Mouse (Mus musculus) forebrain, embryonic 15.5 days (tissue): ENCODE measurements around the gene Klk9. TPM values are rescaled to one million over a fixed set of nuclear protein-coding genes. Genes with fewer than 3 reads are reported as not detected.

Source experiments
- ATAC-seq: fragments of 200-750 bp; cut with Nextera tagmentation; replicated peaks from 2 replicates; pipeline ENCODE4 v1.8.0; 2017; ENCODE audit warnings: mild to moderate bottlenecking, moderate TSS enrichment, moderate library complexity
- H3K27ac ChIP-seq: fragments of 300-500 bp; sonication (generic); replicated peaks from 2 replicates; pipeline ENCODE4 v1.5.1; 2015; ENCODE audit warnings: mild to moderate bottlenecking, inconsistent platforms
- H3K27me3 ChIP-seq: fragments of 300-500 bp; sonication (generic); 2 replicates; pipeline ENCODE4 v1.6.1; 2015; ENCODE audit warnings: inconsistent platforms
- H3K36me3 ChIP-seq: fragments of 300-500 bp; sonication (generic); 2 replicates; pipeline ENCODE4 v1.6.1; 2015; ENCODE audit warnings: mild to moderate bottlenecking, inconsistent platforms
- H3K4me1 ChIP-seq: fragments of 300-500 bp; sonication (generic); 2 replicates; pipeline ENCODE4 v1.6.1; 2015; ENCODE audit warnings: inconsistent platforms
- H3K4me2 ChIP-seq: fragments of 300-500 bp; sonication (generic); replicated peaks from 2 replicates; pipeline ENCODE4 v1.6.1; 2015; ENCODE audit warnings: mild to moderate bottlenecking, inconsistent platforms
- H3K4me3 ChIP-seq: fragments of 300-500 bp; sonication (generic); 2 replicates; pipeline ENCODE4 v1.5.1; 2015; ENCODE audit warnings: mild to moderate bottlenecking, inconsistent platforms
- H3K9ac ChIP-seq: fragments of 300-500 bp; sonication (generic); replicated peaks from 2 replicates; pipeline ENCODE4 v1.6.1; 2015; ENCODE audit warnings: mild to moderate bottlenecking, inconsistent platforms
- H3K9me3 ChIP-seq: fragments of 300-500 bp; sonication (generic); 2 replicates; pipeline ENCODE4 v1.6.1; 2016; ENCODE audit warnings: inconsistent platforms
- WGBS: fragments of 180-500 bp; shearing (Covaris S2); methylation state at CpG from one replicate; pipeline ENCODE4 v1.1.7; 2015; ENCODE audit warnings: mixed read lengths; 5-methylcytosine and 5-hydroxymethylcytosine counted together
- polyA plus RNA-seq: library from polyadenylated mRNA; unstranded; fragments of >200 nt; fragmentation: Nextera tagmentation; extraction: Ambion mirVana; gene quantifications from 2 replicates; pipeline ENCODE4 v1.2.1, GENCODE M21; 2015

Klk9 gene
- polyA plus RNA-seq, 1 experiment from 2014 or later: not detected

GRCm38 (mm10) chr7:43797844-43798462 is 6.3 kb downstream of the Klk9 start:
- Histone ChIP-seq H3K36me3 (no peaks in the 10 kb centered on the region), H3K4me2 (peak overlapping the region; percentile 80), H3K4me1 (peaks cover 20% of the 10 kb centered on the region), H3K27me3 (peaks cover 32% of the 10 kb centered on the region), H3K9me3 (no peaks in the 10 kb centered on the region), H3K9ac (peak overlapping the region; percentile 55), H3K27ac (no peak overlapping the region), H3K4me3 (peak overlapping the region; percentile 52)
- peak; percentile 57 for ATAC-seq
- WGBS: 36% methylated on average over 13 of the region's 13 CpGs

- Histone ChIP-seq H3K4me3 (no peak overlapping the region), H3K9ac (no peak overlapping the region), H3K27me3 (peaks cover 27% of the 10 kb centered on the region), H3K27ac (no peak overlapping the region), H3K4me1 (peaks cover 20% of the 10 kb centered on the region), H3K4me2 (no peak overlapping the region), H3K36me3 (no peaks in the 10 kb centered on the region), H3K9me3 (no peaks in the 10 kb centered on the region)
- ATAC-seq: no peak
- 75% methylated on average over 7 of the region's 7 CpGs for WGBS
Observed at GRCm38 (mm10) chr7:43799876-43800275, 8.2 kb downstream of the Klk9 start.

GRCm38 (mm10) chr7:43810994-43811393 is 19.3 kb downstream of the Klk9 start, which contains the start of gene Klk7:
Klk7 (plus strand) TSS chr7:43811294.
- Histone ChIP-seq H3K9ac (no peak within 1 kb of the TSS), H3K4me1 (no peaks in the 10 kb centered on the region), H3K4me3 (no peak within 1 kb of the TSS), H3K4me2 (no peak within 1 kb of the TSS), H3K27ac (no peak within 1 kb of the TSS), H3K36me3 (no peaks in the 10 kb centered on the region), H3K9me3 (no peaks in the 10 kb centered on the region), H3K27me3 (no peaks in the 10 kb centered on the region)
- WGBS: 55% methylated on average over 5 of the region's 5 CpGs
- ATAC-seq: no peak

- H3K27ac ChIP-seq: no peak overlapping the region
- WGBS: 84% methylated on average over 7 of the region's 7 CpGs
- no peaks in the 10 kb centered on the region for H3K36me3 ChIP-seq
- H3K27me3 ChIP-seq: no peaks in the 10 kb centered on the region
- no peak overlapping the region for H3K4me2 ChIP-seq
- no peak overlapping the region for H3K4me3 ChIP-seq
- H3K9ac ChIP-seq: no peak overlapping the region
- H3K4me1 ChIP-seq: no peaks in the 10 kb centered on the region
- ATAC-seq: no peak
- no peaks in the 10 kb centered on the region for H3K9me3 ChIP-seq
Observed at GRCm38 (mm10) chr7:43815211-43815610, 23.5 kb downstream of the Klk9 start.

- H3K36me3 ChIP-seq: no peaks in the 10 kb centered on the region
- no peak overlapping the region for H3K4me3 ChIP-seq
- no peaks in the 10 kb centered on the region for H3K27me3 ChIP-seq
- H3K9ac ChIP-seq: no peak overlapping the region
- ATAC-seq: no peak
- no peaks in the 10 kb centered on the region for H3K9me3 ChIP-seq
- H3K4me1 ChIP-seq: no peaks in the 10 kb centered on the region
- H3K27ac ChIP-seq: no peak overlapping the region
- H3K4me2 ChIP-seq: no peak overlapping the region
Observed at GRCm38 (mm10) chr7:43816746-43817145, 25.1 kb downstream of the Klk9 start.

GRCm38 (mm10) chr7:43821581-43821980 is 29.9 kb downstream of the Klk9 start:
- no peaks in the 10 kb centered on the region for H3K27me3 ChIP-seq
- H3K4me2 ChIP-seq: no peak overlapping the region
- no peak overlapping the region for H3K4me3 ChIP-seq
- no peak for ATAC-seq
- H3K9me3 ChIP-seq: no peaks in the 10 kb centered on the region
- H3K27ac ChIP-seq: no peak overlapping the region
- WGBS: 93% methylated on average over 7 of the region's 7 CpGs
- H3K36me3 ChIP-seq: no peaks in the 10 kb centered on the region
- no peak overlapping the region for H3K9ac ChIP-seq
- no peaks in the 10 kb centered on the region for H3K4me1 ChIP-seq

- no peaks in the 10 kb centered on the region for H3K27me3 ChIP-seq
- H3K4me1 ChIP-seq: no peaks in the 10 kb centered on the region
- no peak for ATAC-seq
- H3K4me3 ChIP-seq: no peak within 1 kb of the TSS
- no peak within 1 kb of the TSS for H3K4me2 ChIP-seq
- no peak within 1 kb of the TSS for H3K27ac ChIP-seq
- H3K36me3 ChIP-seq: no peaks in the 10 kb centered on the region
- 81% methylated on average over 10 of the region's 10 CpGs for WGBS
- H3K9ac ChIP-seq: no peak within 1 kb of the TSS
- H3K9me3 ChIP-seq: no peaks in the 10 kb centered on the region
Observed at GRCm38 (mm10) chr7:43824199-43824598, 32.5 kb downstream of the Klk9 start, which contains the start of gene Klk6. Klk6 (plus strand) TSS chr7:43824499.

- no peak overlapping the region for H3K27ac ChIP-seq
- H3K4me1 ChIP-seq: no peaks in the 10 kb centered on the region
- H3K4me2 ChIP-seq: no peak overlapping the region
- H3K36me3 ChIP-seq: no peaks in the 10 kb centered on the region
- no peaks in the 10 kb centered on the region for H3K9me3 ChIP-seq
- no peak for ATAC-seq
- H3K27me3 ChIP-seq: no peaks in the 10 kb centered on the region
- WGBS: 89% methylated on average over 5 of the region's 5 CpGs
- H3K9ac ChIP-seq: no peak overlapping the region
- no peak overlapping the region for H3K4me3 ChIP-seq
Observed at GRCm38 (mm10) chr7:43826056-43826455, 34.4 kb downstream of the Klk9 start.

GRCm38 (mm10) chr7:43827706-43828105 is 36.0 kb downstream of the Klk9 start:
- WGBS: 82% methylated on average over 4 of the region's 4 CpGs
- no peaks in the 10 kb centered on the region for H3K4me1 ChIP-seq
- ATAC-seq: no peak
- H3K27me3 ChIP-seq: no peaks in the 10 kb centered on the region
- H3K4me2 ChIP-seq: no peak overlapping the region
- no peak overlapping the region for H3K4me3 ChIP-seq
- no peaks in the 10 kb centered on the region for H3K9me3 ChIP-seq
- H3K27ac ChIP-seq: no peak overlapping the region
- H3K36me3 ChIP-seq: no peaks in the 10 kb centered on the region
- H3K9ac ChIP-seq: no peak overlapping the region

GRCm38 (mm10) chr7:43829006-43829405 is 37.3 kb downstream of the Klk9 start:
- H3K9ac ChIP-seq: no peak overlapping the region
- no peak for ATAC-seq
- 89% methylated on average over 8 of the region's 8 CpGs for WGBS

GRCm38 (mm10) chr7:43841701-43842100 is 50.0 kb downstream of the Klk9 start, which contains the start of gene Klk5:
Klk5 (plus strand) TSS chr7:43841971.
- Histone ChIP-seq H3K27ac (no peak within 1 kb of the TSS), H3K4me3 (no peak within 1 kb of the TSS), H3K4me1 (no peaks in the 10 kb centered on the region), H3K36me3 (no peaks in the 10 kb centered on the region), H3K9me3 (no peaks in the 10 kb centered on the region), H3K27me3 (no peaks in the 10 kb centered on the region), H3K9ac (no peak within 1 kb of the TSS), H3K4me2 (no peak within 1 kb of the TSS)
- ATAC-seq: no peak
- WGBS: 67% methylated on average over 3 of the region's 3 CpGs

More at GRCm38 (mm10) chr7:43829006-43829405, 37.3 kb downstream of the Klk9 start:
- no peak overlapping the region for H3K27ac ChIP-seq
- H3K4me1 ChIP-seq: no peaks in the 10 kb centered on the region
- H3K9me3 ChIP-seq: no peaks in the 10 kb centered on the region
- no peak overlapping the region for H3K4me2 ChIP-seq
- H3K4me3 ChIP-seq: no peak overlapping the region
- H3K36me3 ChIP-seq: no peaks in the 10 kb centered on the region
- H3K27me3 ChIP-seq: no peaks in the 10 kb centered on the region

GRCm38 (mm10) chr7:43843801-43844200 is 52.1 kb downstream of the Klk9 start:
- 92% methylated on average over 4 of the region's 4 CpGs for WGBS
- Histone ChIP-seq H3K9me3 (no peaks in the 10 kb centered on the region), H3K36me3 (no peaks in the 10 kb centered on the region), H3K4me2 (no peak overlapping the region), H3K4me3 (no peak overlapping the region), H3K27me3 (no peaks in the 10 kb centered on the region), H3K4me1 (no peaks in the 10 kb centered on the region), H3K27ac (no peak overlapping the region), H3K9ac (no peak overlapping the region)
- ATAC-seq: no peak
